Mouse (Mus musculus) layer of hippocampus, postnatal 25 days (tissue): ENCODE measurements around the gene Lbhd1. TPM values are rescaled to one million over a fixed set of nuclear protein-coding genes. Genes with fewer than 3 reads are reported as not detected.

Experiments used
- microRNA-seq, 2 experiments: library from miRNA; unstranded; fragments of <30 nt; microRNA quantifications; one replicate each; pipeline ENCODE4 v1.2.0; 2021
- total RNA-seq, 2 experiments: library from RNA; stranded (reverse); gene quantifications; 2 replicates each; pipeline ENCODE4 v1.2.3; 2021

Gene Lbhd1
- total RNA-seq, 2 experiments from 2014 or later: 10.1 to 16.2 TPM

Small RNA genes lying within 50 kb of the gene (microRNA-seq; reads per million reads assigned to microRNA genes)
- gene Mir5136: 0 reads per million in 2 experiments

Other genes starting within 250 kb of the Lbhd1 start
- 100 to 1,000 TPM; 188 to 200 TPM for gene Chrm1, start 219.9 kb upstream of the Lbhd1 start, total RNA-seq
- gene Slc3a2, start 160.4 kb upstream of the Lbhd1 start, total RNA-seq: 100 to 1,000 TPM; 155 to 170 TPM
- gene Wdr74, start 147.9 kb upstream of the Lbhd1 start, total RNA-seq: 10 to 100 TPM; 43.9 to 53.6 TPM
- 1 to 10 TPM in 1 of 2 experiments, not detected in 1; 1.5 TPM for gene 1700092M07Rik, start 143.0 kb upstream of the Lbhd1 start, total RNA-seq
- 10 to 100 TPM; 59.9 to 70.7 TPM for gene Stx5a, start 142.3 kb upstream of the Lbhd1 start, total RNA-seq
- 10 to 100 TPM; 75.4 to 95.3 TPM for gene Nxf1, start 126.7 kb upstream of the Lbhd1 start, total RNA-seq
- gene Tmem223, start 112.7 kb upstream of the Lbhd1 start, total RNA-seq: 100 to 1,000 TPM in 1 of 2 experiments, 10 to 100 TPM in 1; 92.1 to 101 TPM
- 10 to 100 TPM in 1 of 2 experiments, 1 to 10 TPM in 1; 8.5 to 10.1 TPM for gene Tmem179b, start 109.3 kb upstream of the Lbhd1 start, total RNA-seq
- 10 to 100 TPM; 13.8 to 14.1 TPM for gene Taf6l, start 97.3 kb upstream of the Lbhd1 start, total RNA-seq
- gene Polr2g, start 85.2 kb upstream of the Lbhd1 start, total RNA-seq: 100 to 1,000 TPM; 112 to 130 TPM
- 1 to 10 TPM; 6.4 to 6.6 TPM for gene Zbtb3, start 81.2 kb upstream of the Lbhd1 start, total RNA-seq
- gene Ttc9c, start 64.4 kb upstream of the Lbhd1 start, total RNA-seq: 10 to 100 TPM; 35.3 to 36.4 TPM
- gene Hnrnpul2, start 63.7 kb upstream of the Lbhd1 start, total RNA-seq: 100 to 1,000 TPM; 109 to 120 TPM
- 1 to 10 TPM in 1 of 2 experiments, not detected in 1; 4.5 TPM for gene AC129217.1, start 54.0 kb upstream of the Lbhd1 start, total RNA-seq
- 100 to 1,000 TPM; 103 to 111 TPM for gene Bscl2, start 46.3 kb upstream of the Lbhd1 start, total RNA-seq
- gene Gng3, start 44.5 kb upstream of the Lbhd1 start, total RNA-seq: 100 to 1,000 TPM; 188 to 192 TPM
- under 1 TPM; 0.28 to 0.47 TPM for gene Lrrn4cl, start 33.0 kb upstream of the Lbhd1 start, total RNA-seq
- gene Ubxn1, start 12.2 kb upstream of the Lbhd1 start, total RNA-seq: 10 to 100 TPM; 92.2 to 98.9 TPM
- gene Uqcc3, start 2.8 kb upstream of the Lbhd1 start, total RNA-seq: 10 to 100 TPM; 31.2 to 36.4 TPM
- not detected for gene Gm49403, start 198 bp downstream of the Lbhd1 start, total RNA-seq
- gene 1810009A15Rik, start 5.1 kb downstream of the Lbhd1 start, total RNA-seq: 10 to 100 TPM; 22.0 to 25.7 TPM
- 1 to 10 TPM; 1.6 to 2.2 TPM for gene Gm49416, start 5.2 kb downstream of the Lbhd1 start, total RNA-seq
- 10 to 100 TPM; 26.1 to 27.0 TPM for gene Ints5, start 9.3 kb downstream of the Lbhd1 start, total RNA-seq
- 100 to 1,000 TPM; 116 to 122 TPM for gene Ganab, start 14.3 kb downstream of the Lbhd1 start, total RNA-seq
- 100 to 1,000 TPM; 169 to 172 TPM for gene B3gat3, start 36.6 kb downstream of the Lbhd1 start, total RNA-seq
- gene Rom1, start 45.6 kb downstream of the Lbhd1 start, total RNA-seq: 1 to 10 TPM; 4.8 to 6.4 TPM
- 10 to 100 TPM in 1 of 2 experiments, 1 to 10 TPM in 1; 9.1 to 11.1 TPM for gene Eml3, start 45.8 kb downstream of the Lbhd1 start, total RNA-seq
- gene Mta2, start 58.1 kb downstream of the Lbhd1 start, total RNA-seq: 10 to 100 TPM; 51.2 to 58.4 TPM
- gene Tut1, start 70.1 kb downstream of the Lbhd1 start, total RNA-seq: 10 to 100 TPM; 19.4 to 20.1 TPM
- gene Eef1g, start 83.3 kb downstream of the Lbhd1 start, total RNA-seq: 100 to 1,000 TPM; 215 to 256 TPM
- 10 to 100 TPM; 14.7 to 15.7 TPM for gene Ahnak, start 105.6 kb downstream of the Lbhd1 start, total RNA-seq
- gene Scgb1a1, start 204.2 kb downstream of the Lbhd1 start, total RNA-seq: not detected